Mouse (Mus musculus): ENCODE data around the gene Tollip. TPM values are rescaled to one million over a fixed set of nuclear protein-coding genes. Genes with fewer than 3 reads are reported as not detected.

Gene Tollip
- polyA plus RNA-seq (2015; fragmentation: Nextera tagmentation; extraction: Ambion mirVana): 24.4 and 24.5 TPM in 2 replicates

GRCm38 (mm10) chr7:141918407-141918806 is at the start of gene Tollip:
TSS of gene Tollip (minus strand) at chr7:141918507.
- H3K9me3 ChIP-seq (replicated peaks; ENCODE audit: control insufficient read depth, low read length): no peaks in the 10 kb centered on the region
- H3K36me3 ChIP-seq (ENCODE audit: control insufficient read depth, insufficient read depth): no peaks in the 10 kb centered on the region
- H3K27me3 ChIP-seq (ENCODE audit: control insufficient read depth, insufficient read depth, low read depth, low read length): no peaks in the 10 kb centered on the region; the same call in none of the 2 replicates
- no peak within 1 kb of the TSS for H3K4me3 ChIP-seq (ENCODE audit: low read depth, low read length)
- no peak within 1 kb of the TSS for H3K9ac ChIP-seq (ENCODE audit: low read depth, low read length)
- no peak for ATAC-seq (ENCODE audit: low read depth)
- no peaks in the 10 kb centered on the region for H3K4me1 ChIP-seq (ENCODE audit: control insufficient read depth, low read depth, low read length)
- H3K27ac ChIP-seq (ENCODE audit: low read length): no peak within 1 kb of the TSS
- 58% methylated on average over 2 of the region's 2 CpGs for WGBS (ENCODE audit: insufficient replicate concordance)
- no peak within 1 kb of the TSS for H3K4me2 ChIP-seq (ENCODE audit: low read depth, low read length)

GRCm38 (mm10) chr7:141966281-141966680 is 48.0 kb upstream of the Tollip start:
- Histone ChIP-seq H3K27ac (ENCODE audit: low read length) (no peak overlapping the region), H3K4me2 (ENCODE audit: low read depth, low read length) (no peak overlapping the region), H3K4me1 (ENCODE audit: control insufficient read depth, low read depth, low read length) (no peaks in the 10 kb centered on the region), H3K9me3 (replicated peaks; ENCODE audit: control insufficient read depth, low read length) (no peaks in the 10 kb centered on the region), H3K36me3 (ENCODE audit: control insufficient read depth, insufficient read depth) (no peaks in the 10 kb centered on the region), H3K27me3 (ENCODE audit: control insufficient read depth, insufficient read depth, low read depth, low read length) (no peaks in the 10 kb centered on the region), H3K9ac (ENCODE audit: low read depth, low read length) (no peak overlapping the region), H3K4me3 (ENCODE audit: low read depth, low read length) (no peak overlapping the region)
- WGBS (ENCODE audit: insufficient replicate concordance): 50% methylated on average over 2 of the region's 2 CpGs
- ATAC-seq (ENCODE audit: low read depth): no peak

- H3K9me3 ChIP-seq (replicated peaks; ENCODE audit: control insufficient read depth, low read length): no peaks in the 10 kb centered on the region
- ATAC-seq (ENCODE audit: low read depth): no peak
- H3K27ac ChIP-seq (ENCODE audit: low read length): no peak overlapping the region
- H3K4me1 ChIP-seq (ENCODE audit: control insufficient read depth, low read depth, low read length): no peaks in the 10 kb centered on the region
- no peak overlapping the region for H3K4me3 ChIP-seq (ENCODE audit: low read depth, low read length)
- 82% methylated on average over 3 of the region's 3 CpGs for WGBS (ENCODE audit: insufficient replicate concordance)
- no peak overlapping the region for H3K9ac ChIP-seq (ENCODE audit: low read depth, low read length)
- H3K27me3 ChIP-seq (ENCODE audit: control insufficient read depth, insufficient read depth, low read depth, low read length): no peaks in the 10 kb centered on the region
- no peaks in the 10 kb centered on the region for H3K36me3 ChIP-seq (ENCODE audit: control insufficient read depth, insufficient read depth)
- H3K4me2 ChIP-seq (ENCODE audit: low read depth, low read length): no peak overlapping the region
Measured at GRCm38 (mm10) chr7:141962521-141962920, 44.2 kb upstream of the Tollip start.

- no peak overlapping the region for H3K4me3 ChIP-seq (ENCODE audit: low read depth, low read length)
- no peaks in the 10 kb centered on the region for H3K36me3 ChIP-seq (ENCODE audit: control insufficient read depth, insufficient read depth)
- no peak overlapping the region for H3K9ac ChIP-seq (ENCODE audit: low read depth, low read length)
- no peaks in the 10 kb centered on the region for H3K9me3 ChIP-seq (replicated peaks; ENCODE audit: control insufficient read depth, low read length)
- no peak for ATAC-seq (ENCODE audit: low read depth)
- 70% methylated on average over 3 of the region's 3 CpGs for WGBS (ENCODE audit: insufficient replicate concordance)
- no peaks in the 10 kb centered on the region for H3K4me1 ChIP-seq (ENCODE audit: control insufficient read depth, low read depth, low read length)
- H3K27me3 ChIP-seq (ENCODE audit: control insufficient read depth, insufficient read depth, low read depth, low read length): no peaks in the 10 kb centered on the region
- H3K27ac ChIP-seq (ENCODE audit: low read length): no peak overlapping the region
- no peak overlapping the region for H3K4me2 ChIP-seq (ENCODE audit: low read depth, low read length)
Measured at GRCm38 (mm10) chr7:141961491-141961890, 43.2 kb upstream of the Tollip start.

GRCm38 (mm10) chr7:141960926-141961325 is 42.6 kb upstream of the Tollip start:
- no peaks in the 10 kb centered on the region for H3K4me1 ChIP-seq (ENCODE audit: control insufficient read depth, low read depth, low read length)
- no peak for ATAC-seq (ENCODE audit: low read depth)
- no peaks in the 10 kb centered on the region for H3K27me3 ChIP-seq (ENCODE audit: control insufficient read depth, insufficient read depth, low read depth, low read length)
- no peaks in the 10 kb centered on the region for H3K36me3 ChIP-seq (ENCODE audit: control insufficient read depth, insufficient read depth)
- H3K9me3 ChIP-seq (replicated peaks; ENCODE audit: control insufficient read depth, low read length): no peaks in the 10 kb centered on the region
- WGBS (ENCODE audit: insufficient replicate concordance): 56% methylated on average over 2 of the region's 2 CpGs
- no peak overlapping the region for H3K27ac ChIP-seq (ENCODE audit: low read length)
- H3K4me3 ChIP-seq (ENCODE audit: low read depth, low read length): no peak overlapping the region
- no peak overlapping the region for H3K4me2 ChIP-seq (ENCODE audit: low read depth, low read length)
- H3K9ac ChIP-seq (ENCODE audit: low read depth, low read length): no peak overlapping the region

GRCm38 (mm10) chr7:141959133-141959532 is 40.8 kb upstream of the Tollip start:
- WGBS (ENCODE audit: insufficient replicate concordance): 66% methylated on average over 1 of the region's 1 CpGs
- no peak for ATAC-seq (ENCODE audit: low read depth)

GRCm38 (mm10) chr7:141958211-141958610 is 39.9 kb upstream of the Tollip start:
- Histone ChIP-seq H3K9me3 (replicated peaks; ENCODE audit: control insufficient read depth, low read length) (no peaks in the 10 kb centered on the region), H3K36me3 (ENCODE audit: control insufficient read depth, insufficient read depth) (no peaks in the 10 kb centered on the region), H3K9ac (ENCODE audit: low read depth, low read length) (no peak overlapping the region), H3K27ac (ENCODE audit: low read length) (no peak overlapping the region), H3K4me2 (ENCODE audit: low read depth, low read length) (no peak overlapping the region), H3K27me3 (ENCODE audit: control insufficient read depth, insufficient read depth, low read depth, low read length) (peaks cover 5% of the 10 kb centered on the region; the same call in 1 of the 2 replicates), H3K4me3 (ENCODE audit: low read depth, low read length) (no peak overlapping the region), H3K4me1 (ENCODE audit: control insufficient read depth, low read depth, low read length) (no peaks in the 10 kb centered on the region)
- 20% methylated on average over 2 of the region's 2 CpGs for WGBS (ENCODE audit: insufficient replicate concordance)
- no peak for ATAC-seq (ENCODE audit: low read depth)

More at GRCm38 (mm10) chr7:141959133-141959532, 40.8 kb upstream of the Tollip start:
- Histone ChIP-seq H3K36me3 (ENCODE audit: control insufficient read depth, insufficient read depth) (no peaks in the 10 kb centered on the region), H3K4me2 (ENCODE audit: low read depth, low read length) (no peak overlapping the region), H3K4me3 (ENCODE audit: low read depth, low read length) (no peak overlapping the region), H3K9me3 (replicated peaks; ENCODE audit: control insufficient read depth, low read length) (no peaks in the 10 kb centered on the region), H3K4me1 (ENCODE audit: control insufficient read depth, low read depth, low read length) (no peaks in the 10 kb centered on the region), H3K27ac (ENCODE audit: low read length) (no peak overlapping the region), H3K9ac (ENCODE audit: low read depth, low read length) (no peak overlapping the region), H3K27me3 (ENCODE audit: control insufficient read depth, insufficient read depth, low read depth, low read length) (0 out of 2 replicates have a peak, but pooled peaks cover 2% of the 10 kb centered on the region)

- no peaks in the 10 kb centered on the region for H3K4me1 ChIP-seq (ENCODE audit: control insufficient read depth, low read depth, low read length)
Measured at GRCm38 (mm10) chr7:141957524-141958051, 39.3 kb upstream of the Tollip start.

GRCm38 (mm10) chr7:141956174-141956566 is 37.9 kb upstream of the Tollip start:
- Histone ChIP-seq H3K36me3 (ENCODE audit: control insufficient read depth, insufficient read depth) (no peaks in the 10 kb centered on the region), H3K9me3 (replicated peaks; ENCODE audit: control insufficient read depth, low read length) (no peaks in the 10 kb centered on the region), H3K9ac (ENCODE audit: low read depth, low read length) (no peak overlapping the region), H3K27me3 (ENCODE audit: control insufficient read depth, insufficient read depth, low read depth, low read length) (peaks cover 17% of the 10 kb centered on the region), H3K4me3 (ENCODE audit: low read depth, low read length) (no peak overlapping the region), H3K27ac (ENCODE audit: low read length) (no peak overlapping the region), H3K4me1 (ENCODE audit: control insufficient read depth, low read depth, low read length) (no peaks in the 10 kb centered on the region), H3K4me2 (ENCODE audit: low read depth, low read length) (no peak overlapping the region)
- no peak for ATAC-seq (ENCODE audit: low read depth)
- 54% methylated on average over 8 of the region's 8 CpGs for WGBS (ENCODE audit: insufficient replicate concordance)

More at GRCm38 (mm10) chr7:141957524-141958051, 39.3 kb upstream of the Tollip start:
- peaks cover 5% of the 10 kb centered on the region; the same call in 1 of the 2 replicates for H3K27me3 ChIP-seq (ENCODE audit: control insufficient read depth, insufficient read depth, low read depth, low read length)
- H3K9ac ChIP-seq (ENCODE audit: low read depth, low read length): no peak overlapping the region
- ATAC-seq (ENCODE audit: low read depth): no peak
- H3K4me3 ChIP-seq (ENCODE audit: low read depth, low read length): no peak overlapping the region
- H3K4me2 ChIP-seq (ENCODE audit: low read depth, low read length): no peak overlapping the region
- WGBS (ENCODE audit: insufficient replicate concordance): 59% methylated on average over 4 of the region's 4 CpGs
- no peaks in the 10 kb centered on the region for H3K36me3 ChIP-seq (ENCODE audit: control insufficient read depth, insufficient read depth)
- no peaks in the 10 kb centered on the region for H3K9me3 ChIP-seq (replicated peaks; ENCODE audit: control insufficient read depth, low read length)
- H3K27ac ChIP-seq (ENCODE audit: low read length): no peak overlapping the region

Data from liver, embryonic 16.5 days (tissue).